Mouse (Mus musculus): Measurements from ENCODE around the gene Snap47.
"Not testable (repeated sequence)": the region's sequence is repeated elsewhere in the genome, so short reads cannot be mapped to it uniquely, and the experiment has no call there.

Snap47 gene

GRCm38 (mm10) chr11:59369848-59370247, 81.1 kb downstream of the Snap47 start:
- DNase-seq (ENCODE audit: low read depth, low spot score) = no peak

- DNase-seq (ENCODE audit: low read depth, low spot score) = not testable (repeated sequence)
These were observed 83.0 kb downstream of the Snap47 start for GRCm38 (mm10) chr11:59367955-59368354.

- DNase-seq (ENCODE audit: low read depth, low spot score) = peak; percentile 61
These were observed 84.4 kb downstream of the Snap47 start for GRCm38 (mm10) chr11:59366633-59367032.

- DNase-seq (ENCODE audit: low read depth, low spot score) = no peak
These were observed 85.0 kb downstream of the Snap47 start for GRCm38 (mm10) chr11:59366031-59366430.

GRCm38 (mm10) chr11:59364417-59364816, 86.6 kb downstream of the Snap47 start:
- no peak for DNase-seq (ENCODE audit: low read depth, low spot score)

GRCm38 (mm10) chr11:59364007-59364406, 87.0 kb downstream of the Snap47 start:
- DNase-seq (ENCODE audit: low read depth, low spot score) = no peak

GRCm38 (mm10) chr11:59361291-59361690, 89.7 kb downstream of the Snap47 start:
- DNase-seq (ENCODE audit: low read depth, low spot score) = no peak

All from ZHBTc4 (cell line).